Comparison of ENCODE assay signal across 11 mouse cellular contexts in genomic region chr14:8208876-8209275, GRCm38 (mm10). TPM values are rescaled to one million over a fixed set of nuclear protein-coding genes. Genes with fewer than 3 reads are reported as not detected.
DNase-seq lines count a peak whose midpoint lies in the region; ATAC-seq and TF ChIP-seq lines count a peak whose summit lies in the region.
"Had no signal": no experiment of that assay in that cellular context is flagged by ENCODE, and none has a peak within 500 bp of the region (broad histone marks: within the 10 kb centered on the region; RNA-seq: fewer than 3 reads in every experiment).

No protein-coding gene starts in this region.

- 0 out of 2 replicates have a peak overlapping the region, but pooled peaks have one; percentile 32 for H3K27ac ChIP-seq in hindbrain, postnatal 0 days
- no peak overlapping the region for H3K27ac ChIP-seq in hindbrain, embryonic 11.5 days (ENCODE audit: low read depth, low read length)
- H3K27ac ChIP-seq: midbrain, embryonic 12.5 days had no signal

- no peaks in the 10 kb centered on the region for H3K27me3 ChIP-seq in hindbrain, postnatal 0 days (ENCODE audit: insufficient read depth, low read length)
- no peaks in the 10 kb centered on the region for H3K27me3 ChIP-seq in hindbrain, embryonic 11.5 days (ENCODE audit: control insufficient read depth, insufficient read depth, low read length)
- H3K27me3 ChIP-seq: midbrain, embryonic 12.5 days had no signal

- peak; percentile 69 for DNase-seq in hindbrain, postnatal 0 days (ENCODE audit: low spot score)
- no peak for DNase-seq in hindbrain, embryonic 11.5 days (ENCODE audit: low spot score)
- DNase-seq in cerebellum, postnatal 36 days = peak; percentile 24 to 39
- peak; percentile 76 to 79 for DNase-seq in layer of hippocampus, postnatal 10 days (ENCODE audit: low spot score in 2 of 2)
- DNase-seq in right cerebral cortex, postnatal 25 days = peak; percentile 85
- DNase-seq in kidney, adult 8-10 months = no peak
- no peak for DNase-seq in thymus, postnatal 25 days
- no peak for DNase-seq in lung, postnatal 36 days
- DNase-seq: spleen, adult 18-20 months had no signal

- peak; percentile 56; the same call in 1 of the 2 replicates for ATAC-seq in hindbrain, postnatal 0 days
- ATAC-seq in hindbrain, embryonic 11.5 days (ENCODE audit: low FRiP score) = no peak

- H3K4me2 ChIP-seq in hindbrain, postnatal 0 days (ENCODE audit: low read depth, low read length) = no peak overlapping the region
- no peak overlapping the region for H3K4me2 ChIP-seq in hindbrain, embryonic 11.5 days (replicated peaks; ENCODE audit: low read depth, low read length)
- H3K4me2 ChIP-seq: midbrain, embryonic 12.5 days had no signal

- no peaks in the 10 kb centered on the region for H3K36me3 ChIP-seq in hindbrain, postnatal 0 days (ENCODE audit: insufficient read depth, low read length)
- H3K36me3 ChIP-seq in hindbrain, embryonic 11.5 days (ENCODE audit: control insufficient read depth, insufficient read depth, low read length) = no peaks in the 10 kb centered on the region
- H3K36me3 ChIP-seq: G1E; midbrain, embryonic 12.5 days had no signal

- no peak for TF ChIP-seq CTCF in hindbrain, postnatal 0 days (IDR thresholded peaks at IDR 0.05; ENCODE audit: low read depth)

- WGBS in hindbrain, postnatal 0 days = 52% methylated on average over 3 of the region's 3 CpGs
- 77% methylated on average over 3 of the region's 3 CpGs for WGBS in hindbrain, embryonic 11.5 days

- peaks cover 6% of the 10 kb centered on the region; the same call in 1 of the 2 replicates for H3K4me1 ChIP-seq in hindbrain, postnatal 0 days (ENCODE audit: insufficient read depth, low read length)
- no peaks in the 10 kb centered on the region for H3K4me1 ChIP-seq in hindbrain, embryonic 11.5 days (replicated peaks; ENCODE audit: control insufficient read depth, insufficient read depth, low read length)

- no peak overlapping the region for H3K9ac ChIP-seq in hindbrain, postnatal 0 days (replicated peaks; ENCODE audit: low read length)
- no peak overlapping the region for H3K9ac ChIP-seq in hindbrain, embryonic 11.5 days (ENCODE audit: low read depth, low read length)
- H3K9ac ChIP-seq: midbrain, embryonic 12.5 days had no signal

- no peak overlapping the region for H3K4me3 ChIP-seq in hindbrain, postnatal 0 days (ENCODE audit: low read length)
- no peak overlapping the region for H3K4me3 ChIP-seq in hindbrain, embryonic 11.5 days (ENCODE audit: low read depth, low read length)
- H3K4me3 ChIP-seq: midbrain, embryonic 12.5 days had no signal

- H3K9me3 ChIP-seq in hindbrain, postnatal 0 days (ENCODE audit: low read length) = no peaks in the 10 kb centered on the region
- no peaks in the 10 kb centered on the region for H3K9me3 ChIP-seq in hindbrain, embryonic 11.5 days (ENCODE audit: control insufficient read depth, low read length)
- H3K9me3 ChIP-seq: G1E; midbrain, embryonic 12.5 days had no signal

RNA-seq across cellular contexts. Expression of gene Kctd6, which starts 5.1 kb away (rescaled TPM):
- 15.2 and 21.1 TPM in 2 replicates for total RNA-seq in hindbrain, postnatal 0 days (2014; rRNA removed)
- polyA plus RNA-seq in hindbrain, postnatal 0 days (2015; fragmentation: Nextera tagmentation; extraction: Ambion mirVana) = 41.8 and 42.2 TPM in 2 replicates
- 8.2 and 11.2 TPM in 2 replicates for polyA plus RNA-seq in hindbrain, embryonic 11.5 days (2014; fragmentation: Nextera tagmentation; extraction: Ambion mirVana)
- 10 to 100 TPM; 33.4 to 36.3 TPM for total RNA-seq in layer of hippocampus, postnatal 10 days (2021)

RNA-seq across cellular contexts. Expression of gene Pdhb, which starts 36.1 kb away (rescaled TPM):
- total RNA-seq in hindbrain, postnatal 0 days (2014; rRNA removed) = 123 and 135 TPM in 2 replicates
- 292 and 295 TPM in 2 replicates for polyA plus RNA-seq in hindbrain, postnatal 0 days (2015; fragmentation: Nextera tagmentation; extraction: Ambion mirVana)
- polyA plus RNA-seq in hindbrain, embryonic 11.5 days (2014; fragmentation: Nextera tagmentation; extraction: Ambion mirVana) = 228 and 233 TPM in 2 replicates
- total RNA-seq in layer of hippocampus, postnatal 10 days (2021) = 100 to 1,000 TPM; 176 to 183 TPM

RNA-seq across cellular contexts. Expression of gene Acox2, which starts 50.3 kb away (rescaled TPM):
- total RNA-seq in hindbrain, postnatal 0 days (2014; rRNA removed) = 0.50 TPM in 1 of 2 replicates, not detected in the other
- 0.30 and 0.41 TPM in 2 replicates for polyA plus RNA-seq in hindbrain, postnatal 0 days (2015; fragmentation: Nextera tagmentation; extraction: Ambion mirVana)
- 0.20 and 0.29 TPM in 2 replicates for polyA plus RNA-seq in hindbrain, embryonic 11.5 days (2014; fragmentation: Nextera tagmentation; extraction: Ambion mirVana)
- under 1 TPM; 0.49 to 0.50 TPM for total RNA-seq in layer of hippocampus, postnatal 10 days (2021)
- total RNA-seq: G1E had no signal
- polyA plus RNA-seq: G1E; midbrain, embryonic 12.5 days had no signal

Comparison
In these comparisons a context has a peak if more than half of its experiments do, and no peak if none do; other contexts are left out.
1. DNase-seq: peak in hindbrain, postnatal 0 days (single experiment), cerebellum, postnatal 36 days (2 of 2), layer of hippocampus, postnatal 10 days (2 of 2) and right cerebral cortex, postnatal 25 days (single experiment); none in hindbrain, embryonic 11.5 days (single experiment), kidney, adult 8-10 months (0 of 2), thymus, postnatal 25 days (single experiment) and lung, postnatal 36 days (single experiment).